Mouse (Mus musculus) neural tube, embryonic 12.5 days (tissue): ENCODE data around the gene Ppp1r3d. TPM values are rescaled to one million over a fixed set of nuclear protein-coding genes. Genes with fewer than 3 reads are reported as not detected.

Experiments
- ATAC-seq: fragments of 200-750 bp; cut with Nextera tagmentation; 2 replicates; pipeline ENCODE4 v1.8.0; 2017; ENCODE audit warnings: low read depth, mild to moderate bottlenecking, moderate TSS enrichment, moderate library complexity; ENCODE audit not compliant: low FRiP score
- H3K27ac ChIP-seq: fragments of 300-500 bp; sonication (generic); 2 replicates; pipeline ENCODE4 v1.5.1; 2016
- H3K27me3 ChIP-seq: fragments of 300-500 bp; sonication (generic); replicated peaks from 2 replicates; pipeline ENCODE4 v1.6.1; 2016; ENCODE audit warnings: mild to moderate bottlenecking
- H3K36me3 ChIP-seq: fragments of 300-500 bp; sonication (generic); 2 replicates; pipeline ENCODE4 v1.6.1; 2016; ENCODE audit warnings: mild to moderate bottlenecking
- H3K4me1 ChIP-seq: fragments of 300-500 bp; sonication (generic); 2 replicates; pipeline ENCODE4 v1.6.1; 2016
- H3K4me2 ChIP-seq: fragments of 300-500 bp; sonication (generic); replicated peaks from 2 replicates; pipeline ENCODE4 v1.6.1; 2016; ENCODE audit warnings: mild to moderate bottlenecking
- H3K4me3 ChIP-seq: fragments of 300-500 bp; sonication (generic); 2 replicates; pipeline ENCODE4 v1.5.1; 2016
- H3K9ac ChIP-seq: fragments of 300-500 bp; sonication (generic); 2 replicates; pipeline ENCODE4 v1.6.1; 2016; ENCODE audit warnings: mild to moderate bottlenecking
- H3K9me3 ChIP-seq: fragments of 300-500 bp; sonication (generic); 2 replicates; pipeline ENCODE4 v1.6.1; 2016; ENCODE audit warnings: mild to moderate bottlenecking
- WGBS: fragments of 180-500 bp; shearing (Covaris S2); methylation state at CpG from one replicate; pipeline ENCODE4 v1.1.7; 2016; 5-methylcytosine and 5-hydroxymethylcytosine counted together
- polyA plus RNA-seq: library from polyadenylated mRNA; unstranded; fragments of >200 nt; fragmentation: Nextera tagmentation; extraction: Ambion mirVana; gene quantifications from 2 replicates; pipeline ENCODE4 v1.2.1, GENCODE M21; 2016

Ppp1r3d gene
- polyA plus RNA-seq, 1 experiment from 2014 or later = 4.3 TPM

GRCm38 (mm10) chr2:178412598-178412997 is 1.7 kb downstream of the Ppp1r3d start:
- no peak overlapping the region for H3K4me3 ChIP-seq
- H3K9me3 ChIP-seq = 0 out of 2 replicates have a peak, but pooled peaks cover 2% of the 10 kb centered on the region
- no peak for ATAC-seq
- H3K4me2 ChIP-seq = no peak overlapping the region
- H3K9ac ChIP-seq = no peak overlapping the region
- peaks cover 21% of the 10 kb centered on the region for H3K4me1 ChIP-seq
- peaks cover 14% of the 10 kb centered on the region for H3K27me3 ChIP-seq
- no peaks in the 10 kb centered on the region for H3K36me3 ChIP-seq
- no peak overlapping the region for H3K27ac ChIP-seq
- 77% methylated on average over 6 of the region's 6 CpGs for WGBS

- Histone ChIP-seq H3K4me1 (peaks cover 16% of the 10 kb centered on the region), H3K4me2 (no peak overlapping the region), H3K4me3 (no peak overlapping the region), H3K9me3 (0 out of 2 replicates have a peak, but pooled peaks cover 7% of the 10 kb centered on the region), H3K27ac (no peak overlapping the region), H3K27me3 (peaks cover 14% of the 10 kb centered on the region), H3K36me3 (no peaks in the 10 kb centered on the region), H3K9ac (no peak overlapping the region)
- 87% methylated on average over 6 of the region's 6 CpGs for WGBS
- no peak for ATAC-seq
Observed at GRCm38 (mm10) chr2:178410286-178410685, 4.0 kb downstream of the Ppp1r3d start.

GRCm38 (mm10) chr2:178409024-178409423 is 5.2 kb downstream of the Ppp1r3d start:
- no peak for ATAC-seq
- WGBS = 70% methylated on average over 1 of the region's 1 CpGs
- Histone ChIP-seq H3K4me3 (no peak overlapping the region), H3K36me3 (no peaks in the 10 kb centered on the region), H3K9ac (no peak overlapping the region), H3K9me3 (0 out of 2 replicates have a peak, but pooled peaks cover 7% of the 10 kb centered on the region), H3K4me1 (peaks cover 8% of the 10 kb centered on the region; the same call in 1 of the 2 replicates), H3K27me3 (peaks cover 14% of the 10 kb centered on the region), H3K27ac (no peak overlapping the region), H3K4me2 (no peak overlapping the region)

- ATAC-seq = peak; percentile 44
- H3K4me2 ChIP-seq = no peak within 1 kb of the TSS
Observed at GRCm38 (mm10) chr2:178407053-178407815, 7.0 kb downstream of the Ppp1r3d start, which contains the start of gene Sycp2. Gene Sycp2 (minus strand): TSS chr2:178407685.

More at GRCm38 (mm10) chr2:178407053-178407815, 7.0 kb downstream of the Ppp1r3d start, which contains the start of gene Sycp2:
- Histone ChIP-seq H3K36me3 (no peaks in the 10 kb centered on the region), H3K27me3 (no peaks in the 10 kb centered on the region), H3K4me3 (no peak within 1 kb of the TSS), H3K27ac (no peak within 1 kb of the TSS), H3K9me3 (0 out of 2 replicates have a peak, but pooled peaks cover 7% of the 10 kb centered on the region), H3K4me1 (no peaks in the 10 kb centered on the region), H3K9ac (no peak within 1 kb of the TSS)
- 84% methylated on average over 52 of the region's 52 CpGs for WGBS

Other genes with a start within 250 kb of the Ppp1r3d start
- gene Sycp2, start 6.8 kb downstream of the Ppp1r3d start, polyA plus RNA-seq = 0.23 and 0.46 TPM in 2 replicates
- gene Fam217b, start 52 bp upstream of the Ppp1r3d start, polyA plus RNA-seq = 4.7 and 6.3 TPM in 2 replicates
- gene Cdh26, start 16.1 kb upstream of the Ppp1r3d start, polyA plus RNA-seq = 0.11 and 0.25 TPM in 2 replicates